Mouse (Mus musculus) neural tube, embryonic 12.5 days (tissue): Measurements from ENCODE around the gene Ltbp3. TPM values are rescaled to one million over a fixed set of nuclear protein-coding genes. Genes with fewer than 3 reads are reported as not detected.

ENCODE experiments used
- ATAC-seq: fragments of 200-750 bp; cut with Nextera tagmentation; 2 replicates; pipeline ENCODE4 v1.8.0; 2017; ENCODE audit warnings: low read depth, mild to moderate bottlenecking, moderate TSS enrichment, moderate library complexity; ENCODE audit not compliant: low FRiP score
- H3K27ac ChIP-seq: fragments of 300-500 bp; sonication (generic); 2 replicates; pipeline ENCODE4 v1.5.1; 2016
- H3K27me3 ChIP-seq: fragments of 300-500 bp; sonication (generic); replicated peaks from 2 replicates; pipeline ENCODE4 v1.6.1; 2016; ENCODE audit warnings: mild to moderate bottlenecking
- H3K36me3 ChIP-seq: fragments of 300-500 bp; sonication (generic); 2 replicates; pipeline ENCODE4 v1.6.1; 2016; ENCODE audit warnings: mild to moderate bottlenecking
- H3K4me1 ChIP-seq: fragments of 300-500 bp; sonication (generic); 2 replicates; pipeline ENCODE4 v1.6.1; 2016
- H3K4me2 ChIP-seq: fragments of 300-500 bp; sonication (generic); replicated peaks from 2 replicates; pipeline ENCODE4 v1.6.1; 2016; ENCODE audit warnings: mild to moderate bottlenecking
- H3K4me3 ChIP-seq: fragments of 300-500 bp; sonication (generic); 2 replicates; pipeline ENCODE4 v1.5.1; 2016
- H3K9ac ChIP-seq: fragments of 300-500 bp; sonication (generic); 2 replicates; pipeline ENCODE4 v1.6.1; 2016; ENCODE audit warnings: mild to moderate bottlenecking
- H3K9me3 ChIP-seq: fragments of 300-500 bp; sonication (generic); 2 replicates; pipeline ENCODE4 v1.6.1; 2016; ENCODE audit warnings: mild to moderate bottlenecking
- WGBS: fragments of 180-500 bp; shearing (Covaris S2); methylation state at CpG from one replicate; pipeline ENCODE4 v1.1.7; 2016; 5-methylcytosine and 5-hydroxymethylcytosine counted together
- polyA plus RNA-seq: library from polyadenylated mRNA; unstranded; fragments of >200 nt; fragmentation: Nextera tagmentation; extraction: Ambion mirVana; gene quantifications from 2 replicates; pipeline ENCODE4 v1.2.1, GENCODE M21; 2016

The Ltbp3 gene
- polyA plus RNA-seq, 1 experiment from 2014 or later = 10.6 TPM

DNA sequence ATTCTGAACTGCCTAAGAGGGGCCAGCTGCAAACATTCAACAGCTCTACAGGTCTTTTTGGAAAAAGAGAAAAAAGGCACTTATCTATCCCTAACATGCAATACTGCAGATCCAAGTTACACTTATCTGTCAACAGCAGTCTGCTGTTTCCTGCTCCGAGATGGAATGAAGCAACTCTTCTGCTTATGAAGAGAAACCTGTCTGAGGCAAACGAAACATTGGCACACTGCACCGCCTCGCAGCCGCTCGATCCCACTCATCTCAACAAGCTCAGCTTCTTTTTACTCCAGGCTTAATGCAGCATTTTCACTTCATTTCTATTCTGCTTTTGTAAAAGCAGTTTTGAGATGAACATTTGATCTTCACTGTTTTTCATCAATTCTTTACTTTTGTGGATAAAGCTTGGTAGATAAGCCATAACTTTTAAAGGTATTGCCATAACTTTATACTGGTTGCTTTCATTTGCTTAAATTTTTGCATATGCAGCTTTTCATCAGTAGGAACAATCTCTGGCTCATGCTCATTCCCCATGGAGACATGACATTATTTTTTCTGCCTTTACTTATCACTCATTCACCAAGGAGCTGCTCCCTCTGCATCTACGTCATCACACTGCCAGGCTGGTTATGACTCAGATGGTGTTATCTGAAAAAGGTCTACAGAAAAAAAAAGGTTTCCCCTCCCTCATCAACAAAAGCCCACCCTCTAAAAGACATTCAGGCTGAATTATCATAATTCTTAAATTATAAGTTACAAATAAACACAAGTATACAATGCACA is 58.2 kb downstream of the Ltbp3 start:
- 9% methylated on average over 7 of the region's 7 CpGs for WGBS
- H3K9ac ChIP-seq = peak overlapping the region; percentile 99
- peak overlapping the region; percentile 92 for H3K4me3 ChIP-seq
- no peak overlapping the region for H3K27ac ChIP-seq
- no peaks in the 10 kb centered on the region for H3K27me3 ChIP-seq
- H3K4me1 ChIP-seq = peaks cover 30% of the 10 kb centered on the region
- no peak for ATAC-seq
- peak overlapping the region; percentile 97 for H3K4me2 ChIP-seq
- no peaks in the 10 kb centered on the region for H3K9me3 ChIP-seq
- peaks cover 41% of the 10 kb centered on the region for H3K36me3 ChIP-seq

DNA sequence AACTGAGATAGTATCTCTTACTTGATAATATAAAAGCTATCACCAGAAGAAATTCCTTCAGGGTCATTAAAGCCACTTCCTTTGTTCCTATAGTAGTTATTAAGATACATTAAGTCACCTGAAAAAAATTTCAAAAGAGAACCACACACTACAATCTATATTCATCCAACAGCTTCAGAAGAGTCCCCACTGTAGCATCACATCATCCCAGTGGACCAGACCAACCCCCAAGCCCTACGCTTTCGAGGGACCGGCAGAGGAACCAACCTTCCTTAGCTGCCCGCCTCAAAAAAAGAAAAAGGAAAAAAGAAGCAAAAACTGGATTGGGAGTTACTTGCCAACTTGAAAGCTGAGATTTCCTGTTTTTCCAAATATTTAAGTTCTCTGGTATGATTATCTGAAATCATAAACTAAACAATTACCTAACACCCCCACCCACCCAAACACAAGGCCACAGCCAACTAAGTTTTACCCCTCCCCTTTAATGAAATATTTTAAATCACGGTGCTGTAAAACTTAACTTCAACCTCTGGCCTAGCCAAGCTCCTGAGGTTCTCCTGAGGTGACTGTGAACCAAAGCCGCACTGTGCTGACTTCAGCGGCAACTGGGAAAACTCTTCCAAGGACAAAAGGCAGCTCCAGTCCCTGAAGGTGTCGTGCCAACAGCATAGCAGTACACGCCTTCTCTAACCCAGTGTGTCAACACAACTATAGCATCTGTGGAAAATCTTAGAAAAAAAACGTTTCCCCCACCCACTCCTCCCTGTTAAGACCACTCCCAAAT is 59.1 kb downstream of the Ltbp3 start:
- peak overlapping the region; percentile 6; the same call in 1 of the 2 replicates for H3K27ac ChIP-seq
- no peaks in the 10 kb centered on the region for H3K9me3 ChIP-seq
- H3K9ac ChIP-seq = peak overlapping the region; percentile 99
- peak overlapping the region; percentile 97 for H3K4me2 ChIP-seq
- peak overlapping the region; percentile 92 for H3K4me3 ChIP-seq
- no peak for ATAC-seq
- peaks cover 37% of the 10 kb centered on the region for H3K4me1 ChIP-seq
- H3K36me3 ChIP-seq = peaks cover 40% of the 10 kb centered on the region
- no peaks in the 10 kb centered on the region for H3K27me3 ChIP-seq
- WGBS = under 1% methylated on average over 10 of the region's 10 CpGs

DNA sequence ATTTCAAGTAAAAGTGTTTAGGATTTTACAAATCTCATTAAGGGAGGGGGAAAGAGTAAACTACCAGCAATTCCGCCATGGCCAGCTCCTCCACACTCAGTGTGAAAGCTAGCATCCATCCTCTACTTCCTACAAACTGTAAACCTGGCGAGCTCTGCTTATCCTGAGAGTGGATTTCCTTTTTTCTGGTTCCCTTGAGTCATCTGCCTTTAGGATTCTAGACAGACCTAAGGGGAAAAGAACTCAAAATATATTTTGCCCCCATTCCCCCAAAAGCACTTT is 59.6 kb downstream of the Ltbp3 start:
- Histone ChIP-seq H3K36me3 (peaks cover 35% of the 10 kb centered on the region), H3K27ac (peak overlapping the region; percentile 6; the same call in 1 of the 2 replicates), H3K9ac (peak overlapping the region; percentile 99), H3K27me3 (no peaks in the 10 kb centered on the region), H3K4me2 (peak overlapping the region; percentile 97), H3K9me3 (no peaks in the 10 kb centered on the region), H3K4me3 (peak overlapping the region; percentile 92), H3K4me1 (peaks cover 38% of the 10 kb centered on the region)
- 0% methylated on average over 2 of the region's 2 CpGs for WGBS
- ATAC-seq = no peak

DNA sequence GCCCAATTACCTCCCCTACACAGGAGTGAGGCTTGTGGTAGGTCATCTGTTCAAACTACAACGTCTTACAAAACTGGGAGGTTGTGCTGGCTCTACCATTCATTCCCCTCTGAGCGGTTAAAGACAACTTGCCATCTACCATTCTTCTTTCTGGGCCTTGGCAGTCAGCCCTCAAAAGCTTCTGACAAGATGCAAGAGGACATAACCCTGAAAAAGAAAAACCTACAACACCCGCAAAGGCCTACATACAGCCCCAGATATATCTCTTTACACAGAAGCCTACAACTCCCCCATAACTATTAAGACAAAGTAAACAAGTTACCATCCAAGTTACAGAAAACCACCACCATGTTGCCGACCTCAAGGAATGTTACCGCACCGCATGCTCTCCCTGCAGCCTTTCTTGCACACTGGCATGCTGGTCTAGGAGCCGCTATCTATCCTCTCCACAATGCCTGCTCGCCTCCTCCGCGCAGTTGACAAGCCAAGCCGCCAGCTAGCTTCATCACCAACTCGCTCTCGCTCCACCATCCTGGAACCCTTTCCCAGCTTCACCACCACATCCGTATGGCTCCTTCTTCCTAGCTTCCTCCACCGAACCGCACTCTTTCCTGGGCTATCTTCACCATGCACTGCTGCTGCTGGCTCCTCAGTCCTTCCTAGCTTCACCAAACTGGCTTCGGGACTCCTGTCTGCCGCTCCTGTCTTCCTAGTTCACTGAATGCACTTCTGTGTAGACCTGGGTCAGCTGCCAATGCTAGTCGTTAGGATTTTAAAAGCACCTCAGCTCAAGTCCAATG is 60.1 kb downstream of the Ltbp3 start:
- H3K9ac ChIP-seq = peak overlapping the region; percentile 99
- no peaks in the 10 kb centered on the region for H3K9me3 ChIP-seq
- H3K4me3 ChIP-seq = peak overlapping the region; percentile 92
- H3K4me1 ChIP-seq = peaks cover 37% of the 10 kb centered on the region
- no peak for ATAC-seq
- H3K4me2 ChIP-seq = peak overlapping the region; percentile 97
- WGBS = 0% methylated on average over 19 of the region's 19 CpGs
- peaks cover 30% of the 10 kb centered on the region for H3K36me3 ChIP-seq
- H3K27me3 ChIP-seq = no peaks in the 10 kb centered on the region
- peak overlapping the region; percentile 74 for H3K27ac ChIP-seq

DNA sequence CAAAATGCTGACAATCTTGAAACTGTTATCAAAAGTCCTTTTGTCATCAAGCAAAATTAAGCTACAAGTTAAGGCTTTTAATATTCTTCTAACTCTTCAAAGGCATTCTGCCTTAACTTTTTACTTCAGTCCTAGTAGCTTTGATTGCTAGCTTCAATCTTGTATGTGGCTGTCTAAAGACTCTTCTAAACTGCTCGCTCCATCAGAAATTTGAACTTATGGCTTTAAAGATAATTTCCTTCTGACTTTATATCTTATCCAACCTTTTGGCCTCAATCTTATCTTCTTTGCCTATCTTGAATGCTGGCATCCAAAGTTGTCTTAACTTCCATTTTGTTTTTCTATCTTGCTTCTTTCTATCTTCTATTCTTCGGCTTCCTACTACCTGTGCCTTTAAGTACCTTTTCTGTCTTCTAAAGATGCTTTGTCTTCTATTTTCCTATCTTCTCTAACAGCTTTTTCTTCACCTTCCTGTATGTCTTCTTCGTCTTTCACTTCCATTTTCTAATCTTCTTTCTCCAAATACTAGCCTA is 60.8 kb downstream of the Ltbp3 start:
- WGBS = 10% methylated on average over 3 of the region's 3 CpGs
- H3K4me1 ChIP-seq = peaks cover 37% of the 10 kb centered on the region

GRCm38 (mm10) chr19:5802011-5802786 is 61.5 kb downstream of the Ltbp3 start:
- under 1% methylated on average over 25 of the region's 25 CpGs for WGBS
- Histone ChIP-seq H3K9ac (peak overlapping the region; percentile 99), H3K4me2 (peak overlapping the region; percentile 97), H3K4me1 (peaks cover 35% of the 10 kb centered on the region), H3K27me3 (no peaks in the 10 kb centered on the region), H3K4me3 (peak overlapping the region; percentile 92), H3K9me3 (no peaks in the 10 kb centered on the region), H3K36me3 (peaks cover 16% of the 10 kb centered on the region), H3K27ac (peak overlapping the region; percentile 98)
- no peak for ATAC-seq

More for the DNA sequence above, 60.8 kb downstream of the Ltbp3 start:
- Histone ChIP-seq H3K36me3 (peaks cover 23% of the 10 kb centered on the region), H3K4me2 (peak overlapping the region; percentile 97), H3K9me3 (no peaks in the 10 kb centered on the region), H3K4me3 (peak overlapping the region; percentile 92), H3K27ac (peak overlapping the region; percentile 74), H3K9ac (peak overlapping the region; percentile 99), H3K27me3 (no peaks in the 10 kb centered on the region)
- no peak for ATAC-seq

- H3K9me3 ChIP-seq = no peaks in the 10 kb centered on the region
- H3K36me3 ChIP-seq = peaks cover 11% of the 10 kb centered on the region
- peaks cover 30% of the 10 kb centered on the region for H3K4me1 ChIP-seq
- H3K9ac ChIP-seq = peak overlapping the region; percentile 94
- H3K27me3 ChIP-seq = no peaks in the 10 kb centered on the region
- peak overlapping the region; percentile 92 for H3K4me3 ChIP-seq
- H3K27ac ChIP-seq = peak overlapping the region; percentile 98
- H3K4me2 ChIP-seq = peak overlapping the region; percentile 97
- under 1% methylated on average over 4 of the region's 4 CpGs for whole genome bisulfite sequencing
- no peak for ATAC-seq
These were observed 62.0 kb downstream of the Ltbp3 start for GRCm38 (mm10) chr19:5802787-5803040.

DNA sequence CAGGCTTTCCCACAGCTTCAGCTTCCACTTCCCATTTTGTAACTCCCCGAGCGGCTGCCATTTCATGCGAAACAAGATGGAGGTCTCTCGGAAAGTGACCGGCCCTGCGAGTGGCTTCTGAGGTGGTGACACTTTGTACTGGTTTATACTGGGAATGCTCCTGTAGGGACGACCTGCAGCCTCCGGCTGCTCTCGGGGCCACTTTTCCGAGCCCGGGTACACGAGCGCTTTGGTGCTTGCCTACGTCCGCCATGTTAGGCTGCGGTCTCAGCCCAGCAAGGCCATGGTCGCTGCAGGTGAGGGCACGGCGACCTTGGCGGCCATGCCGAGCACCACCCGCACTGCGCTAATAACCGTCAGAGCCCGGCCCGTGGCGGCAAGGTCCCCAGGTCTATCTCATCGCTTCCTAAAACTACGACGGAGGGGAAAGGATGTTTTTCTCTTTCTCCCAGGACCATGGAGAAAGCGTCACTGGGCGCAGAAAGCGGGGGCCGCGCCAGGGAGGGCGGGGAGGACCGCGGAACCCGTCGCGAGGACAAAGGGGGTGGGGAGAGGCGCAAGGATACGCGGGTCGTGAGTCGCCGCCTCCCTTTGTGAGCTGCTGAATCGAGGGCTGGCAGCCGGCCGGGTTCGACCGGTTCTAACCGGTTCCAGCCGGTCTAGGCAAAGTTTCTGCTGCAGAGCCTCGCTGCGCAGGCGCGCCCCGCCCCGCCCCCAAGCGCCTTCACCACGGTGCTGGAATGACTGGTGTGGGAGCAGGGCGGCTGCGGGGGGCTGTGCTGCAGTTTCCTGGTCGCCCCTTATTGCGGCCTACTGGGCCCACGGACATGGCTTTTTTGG is 62.6 kb downstream of the Ltbp3 start:
- under 1% methylated on average over 67 of the region's 67 CpGs for WGBS
- H3K4me3 ChIP-seq = peak overlapping the region; percentile 47
- H3K27ac ChIP-seq = peak overlapping the region; percentile 98
- no peaks in the 10 kb centered on the region for H3K9me3 ChIP-seq
- H3K4me1 ChIP-seq = peaks cover 29% of the 10 kb centered on the region
- peak; percentile 98 for ATAC-seq
- peaks cover 6% of the 10 kb centered on the region; the same call in 1 of the 2 replicates for H3K36me3 ChIP-seq
- no peaks in the 10 kb centered on the region for H3K27me3 ChIP-seq
- H3K9ac ChIP-seq = peak overlapping the region; percentile 94
- peak overlapping the region; percentile 97 for H3K4me2 ChIP-seq

DNA sequence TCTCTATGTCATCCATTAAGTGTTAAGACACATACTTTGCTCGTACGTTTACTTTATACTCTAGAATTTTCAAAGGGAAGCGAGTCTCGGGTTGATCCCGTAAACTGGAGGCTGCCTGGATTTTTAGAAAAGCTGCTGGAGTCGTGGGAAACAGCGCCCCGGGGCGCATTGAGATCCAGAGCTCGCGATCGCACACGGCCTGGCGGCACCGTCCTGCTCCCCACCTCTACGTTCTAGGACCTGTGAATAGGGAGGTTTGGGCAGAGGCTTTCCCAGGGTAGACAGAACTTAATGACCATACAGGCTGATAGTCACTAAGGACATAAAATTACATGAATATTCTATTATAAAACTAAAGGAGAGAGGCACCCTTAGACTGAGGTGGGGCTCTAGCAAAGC is 63.2 kb downstream of the Ltbp3 start:
- Histone ChIP-seq H3K27me3 (no peaks in the 10 kb centered on the region), H3K27ac (peak overlapping the region; percentile 98), H3K4me3 (peak overlapping the region; percentile 47), H3K36me3 (peaks cover 2% of the 10 kb centered on the region; the same call in 1 of the 2 replicates), H3K4me1 (peaks cover 32% of the 10 kb centered on the region), H3K4me2 (peak overlapping the region; percentile 97), H3K9me3 (no peaks in the 10 kb centered on the region), H3K9ac (peak overlapping the region; percentile 94)
- ATAC-seq = no peak
- under 1% methylated on average over 16 of the region's 16 CpGs for WGBS

DNA sequence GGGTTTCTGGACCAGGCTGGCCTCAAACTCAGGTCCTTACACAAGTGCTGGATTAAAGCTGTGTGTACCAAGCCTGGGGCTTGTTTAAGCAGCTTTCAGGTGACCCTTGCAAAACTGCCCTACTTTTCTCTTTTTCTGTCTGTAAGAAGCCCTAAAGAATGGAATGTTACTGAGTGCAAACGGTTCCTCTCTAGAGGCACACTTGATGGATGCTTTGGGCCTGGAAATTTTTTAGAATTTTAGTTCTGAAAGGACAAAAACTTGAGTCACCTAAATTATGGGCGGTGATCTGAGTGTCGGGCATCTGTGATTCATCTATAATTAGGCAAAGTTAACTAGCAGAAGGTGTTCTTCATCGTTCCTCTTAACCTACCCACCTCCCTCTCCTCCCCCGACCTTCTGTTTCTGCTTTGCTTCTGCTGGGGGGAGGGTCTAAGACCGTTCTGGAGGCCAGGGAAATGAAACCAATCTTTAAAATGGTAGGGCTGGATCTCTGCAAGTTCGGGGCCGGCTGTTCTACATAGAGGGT is 63.7 kb downstream of the Ltbp3 start:
- peaks cover 35% of the 10 kb centered on the region for H3K4me1 ChIP-seq
- no peaks in the 10 kb centered on the region for H3K27me3 ChIP-seq
- H3K27ac ChIP-seq = peak overlapping the region; percentile 98
- ATAC-seq = no peak
- H3K36me3 ChIP-seq = no peaks in the 10 kb centered on the region
- 28% methylated on average over 8 of the region's 8 CpGs for WGBS
- peak overlapping the region; percentile 97 for H3K4me2 ChIP-seq
- H3K9ac ChIP-seq = peak overlapping the region; percentile 94; the same call in 1 of the 2 replicates
- H3K9me3 ChIP-seq = no peaks in the 10 kb centered on the region
- no peak overlapping the region for H3K4me3 ChIP-seq
